Mouse (Mus musculus) megakaryocyte, embryonic 14.5 days (primary cell): ENCODE results near the gene Sh3pxd2a.

Experiments
- FLI1 ChIP-seq: IDR thresholded peaks from 2 replicates; pipeline ENCODE4 v1.6.1; 2012; ENCODE audit warnings: low read length, inconsistent platforms, mixed read lengths
- GATA1 ChIP-seq: IDR thresholded peaks from 3 replicates; pipeline ENCODE4 v1.6.1; 2012; ENCODE audit warnings: mixed read lengths, low read length, inconsistent platforms, borderline replicate concordance

DNA sequence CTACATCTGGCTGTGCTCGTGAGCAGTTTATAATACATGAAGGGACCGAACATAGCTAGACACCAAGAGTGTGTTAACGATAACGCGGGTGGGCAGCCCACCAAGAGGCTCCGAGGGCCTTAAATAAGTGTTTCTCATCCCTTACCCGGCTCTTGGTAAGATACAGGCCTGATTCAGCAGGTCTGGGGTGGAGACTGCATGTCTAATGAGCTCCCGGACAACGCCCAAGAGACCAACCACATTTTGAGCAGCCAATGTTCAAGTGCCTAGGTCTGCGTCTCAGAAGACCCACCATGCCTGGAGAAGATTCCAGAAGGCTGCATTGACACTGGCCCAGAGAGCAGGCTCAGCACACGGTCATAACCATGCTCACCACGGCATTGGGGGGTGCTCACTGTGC lies 80.2 kb downstream of the Sh3pxd2a start:
- TF ChIP-seq GATA1 (no peak), FLI1 (no peak)
